Mouse (Mus musculus): ENCODE data around the gene Slc7a6os.

Gene Slc7a6os

DNA sequence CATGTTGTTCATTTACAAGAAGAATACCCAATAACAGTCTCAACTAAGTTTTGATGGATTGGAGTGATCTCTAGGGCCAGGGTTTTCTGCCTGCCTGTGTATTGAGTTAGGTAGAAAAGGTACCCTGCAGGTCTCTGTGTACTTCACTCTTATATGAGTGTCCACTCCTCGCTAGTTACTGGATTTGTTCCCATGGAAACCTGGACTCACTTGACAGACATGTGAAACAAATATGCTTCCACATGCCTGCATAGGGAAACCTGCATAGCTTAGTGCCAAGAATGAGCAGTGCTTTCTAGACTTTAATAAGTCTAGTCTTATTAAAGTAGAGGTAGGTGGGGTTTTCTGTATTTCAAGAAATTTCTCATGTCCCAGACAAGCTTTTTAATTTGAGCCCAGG is 33.8 kb downstream of the Slc7a6os start:
- peak; percentile 14 for DNase-seq (ENCODE audit: low spot score)

DNA sequence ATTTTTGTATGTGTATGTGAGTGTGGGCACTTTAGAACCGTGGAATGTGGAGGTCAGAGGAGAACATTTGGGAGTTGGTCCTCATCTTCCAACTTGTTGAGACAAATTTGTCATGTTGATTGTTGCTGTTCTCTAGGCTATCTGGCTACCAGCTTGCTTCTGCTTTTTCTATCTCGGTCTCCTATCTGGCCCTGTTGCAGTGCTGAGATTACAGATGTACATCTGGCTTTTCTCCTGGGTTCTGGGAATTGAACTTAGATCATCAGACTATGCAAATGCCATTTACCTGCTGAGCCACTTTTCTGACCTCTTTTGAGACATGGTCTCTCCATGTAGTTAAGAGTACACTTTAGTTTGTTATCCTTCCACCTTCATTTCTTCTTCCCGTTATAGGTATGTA is 37.2 kb downstream of the Slc7a6os start:
- DNase-seq (ENCODE audit: low spot score), result no peak

DNA sequence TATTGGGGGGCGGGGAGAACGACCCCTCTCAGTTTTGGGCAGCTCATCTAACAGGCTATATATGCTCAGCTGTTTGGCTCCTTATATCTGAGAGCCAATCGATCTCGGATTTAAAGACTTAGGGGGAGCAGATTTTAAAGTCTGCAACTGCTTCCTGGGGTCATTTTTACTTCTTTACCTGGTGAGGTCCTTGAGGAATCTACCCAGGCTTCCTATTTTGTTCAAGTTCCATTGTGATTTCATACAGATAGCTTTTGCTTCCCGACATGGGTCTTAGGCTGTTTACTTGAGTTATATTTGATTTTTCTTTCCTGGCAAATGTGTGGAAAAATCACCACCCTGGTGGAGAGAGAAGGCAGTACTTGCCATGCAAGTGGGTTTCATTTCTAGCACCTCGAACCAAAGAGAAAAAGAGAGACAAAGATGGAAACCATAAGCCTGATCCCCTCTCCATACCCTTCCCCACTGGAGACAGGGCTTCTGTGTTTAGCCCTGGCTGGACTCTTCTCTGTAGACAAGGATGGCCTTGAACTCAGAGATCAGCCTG is 40.7 kb downstream of the Slc7a6os start:
- no peak for DNase-seq (ENCODE audit: low spot score)

DNA sequence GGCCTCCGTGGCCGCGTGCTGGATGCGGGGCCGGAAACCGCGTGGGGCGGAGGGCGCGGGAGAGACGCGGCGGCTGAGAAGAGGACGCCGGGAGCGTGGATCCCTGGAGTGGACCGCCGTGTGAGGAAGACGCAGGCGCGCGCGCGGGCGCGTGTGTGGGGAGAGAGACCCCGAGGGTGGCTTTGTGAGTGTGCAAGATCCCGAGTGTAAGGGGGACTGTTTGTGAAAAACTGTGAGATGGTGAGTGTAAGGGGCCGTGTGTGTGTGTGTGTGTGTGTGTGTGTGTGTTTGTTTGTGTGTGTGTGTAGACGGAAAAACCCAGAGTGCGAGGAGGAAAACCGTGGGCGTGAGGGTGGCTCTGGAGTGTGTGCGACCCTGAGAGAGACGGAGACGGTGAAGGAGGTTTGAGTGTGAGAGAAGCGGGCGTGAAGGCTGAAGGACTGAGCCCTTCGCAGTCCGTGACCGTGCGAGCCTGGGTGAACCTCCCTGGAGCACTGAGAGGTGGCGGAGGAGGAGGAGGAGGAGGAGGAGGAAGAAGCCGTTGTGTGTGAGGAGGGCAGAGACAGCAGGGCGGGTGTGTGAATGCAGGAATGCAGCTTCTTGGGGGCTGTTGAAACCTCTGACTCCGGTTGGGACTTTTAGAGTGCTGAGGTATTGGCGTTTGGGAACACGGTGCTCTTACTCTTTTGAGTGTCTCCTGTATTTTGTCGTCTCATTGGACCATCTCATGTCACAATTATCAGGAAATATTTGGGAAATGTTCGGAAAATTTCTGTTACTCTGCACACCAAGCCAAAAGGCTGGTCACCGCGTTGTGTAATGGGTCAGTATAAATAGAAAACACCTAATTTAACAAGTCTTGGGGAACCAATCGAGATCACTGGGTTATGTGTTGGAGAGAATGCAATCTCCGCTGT is 41.5 kb downstream of the Slc7a6os start:
- DNase-seq (ENCODE audit: low spot score), result peak; percentile 64

DNA sequence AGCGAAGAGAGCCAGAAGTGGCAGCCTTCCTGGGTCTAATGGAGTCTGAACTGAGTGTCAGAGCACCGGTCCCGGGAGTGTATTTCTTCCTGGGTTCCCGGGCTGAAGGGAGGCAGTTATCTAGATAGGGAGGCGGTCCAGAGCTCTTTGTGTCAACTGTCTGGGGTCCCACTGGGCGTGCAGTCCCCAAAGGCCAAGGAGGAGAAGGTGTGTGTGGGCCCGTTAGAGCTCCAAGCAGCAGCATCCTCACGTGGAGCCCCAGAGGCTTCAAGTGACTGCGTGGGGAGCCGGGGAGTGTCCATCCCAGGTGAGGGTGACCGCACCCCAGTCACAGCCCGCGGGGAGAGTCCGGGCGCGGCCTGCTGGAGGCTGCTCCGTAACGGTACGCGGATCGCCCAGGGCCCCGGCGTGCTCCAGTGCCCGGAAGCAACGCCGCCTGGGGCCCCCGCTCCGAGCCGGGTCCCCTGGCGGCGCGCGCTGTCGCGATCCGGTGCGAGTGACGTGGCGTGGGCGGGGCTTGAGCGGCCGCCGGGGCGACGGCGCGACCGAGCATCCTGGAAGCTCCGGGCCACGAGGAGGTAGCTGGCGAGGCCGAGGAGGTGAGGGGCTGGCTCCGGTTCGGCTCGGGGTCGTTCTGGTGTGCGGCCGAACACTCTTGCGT is 42.2 kb downstream of the Slc7a6os start, which contains the start of gene Slc7a6:
Slc7a6 (plus strand) TSS at position 502 of the 661 bp plus-strand sequence.
- peak; percentile 90 for DNase-seq (ENCODE audit: low spot score)

DNA sequence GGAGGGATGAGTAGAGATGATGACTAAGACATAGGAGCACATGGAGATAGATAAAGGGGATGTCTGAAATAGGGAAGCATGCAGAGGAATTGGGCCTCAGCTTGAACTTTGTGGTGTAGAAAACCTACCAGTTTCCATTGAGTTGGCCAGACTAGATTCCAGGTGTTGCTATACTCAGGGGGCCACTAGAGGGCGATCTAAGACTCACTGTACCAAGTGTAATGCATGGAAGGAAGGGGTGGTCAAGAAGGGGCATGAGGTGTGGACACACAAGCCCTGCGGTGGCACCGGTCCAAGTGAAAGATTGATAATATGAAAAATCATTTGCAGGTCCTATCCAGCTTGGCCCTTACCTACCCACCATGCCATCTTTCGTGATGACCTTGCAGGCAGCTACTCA is 45.3 kb downstream of the Slc7a6os start:
- peak; percentile 75 for DNase-seq (ENCODE audit: low spot score)

DNA sequence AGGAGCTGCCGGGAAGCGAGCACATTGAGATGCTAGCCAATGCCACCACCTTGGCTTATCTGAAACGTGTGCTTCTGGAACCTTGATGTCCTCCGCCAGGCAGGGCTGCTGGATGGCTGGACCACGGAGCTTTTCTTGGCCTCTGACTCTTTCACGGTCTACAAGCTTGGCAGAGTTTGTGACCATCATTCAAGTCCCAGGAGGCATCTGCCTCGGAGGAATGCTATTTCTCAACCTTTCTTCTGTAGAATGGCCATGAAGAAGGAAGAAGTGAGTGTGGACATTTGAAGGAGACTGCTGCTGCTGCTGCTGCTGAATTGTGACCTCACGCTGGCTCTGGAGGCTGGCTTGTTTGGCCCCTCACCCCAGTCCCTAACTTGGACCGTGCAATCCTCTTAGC is 47.5 kb downstream of the Slc7a6os start:
- DNase-seq (ENCODE audit: low spot score), result no peak

DNA sequence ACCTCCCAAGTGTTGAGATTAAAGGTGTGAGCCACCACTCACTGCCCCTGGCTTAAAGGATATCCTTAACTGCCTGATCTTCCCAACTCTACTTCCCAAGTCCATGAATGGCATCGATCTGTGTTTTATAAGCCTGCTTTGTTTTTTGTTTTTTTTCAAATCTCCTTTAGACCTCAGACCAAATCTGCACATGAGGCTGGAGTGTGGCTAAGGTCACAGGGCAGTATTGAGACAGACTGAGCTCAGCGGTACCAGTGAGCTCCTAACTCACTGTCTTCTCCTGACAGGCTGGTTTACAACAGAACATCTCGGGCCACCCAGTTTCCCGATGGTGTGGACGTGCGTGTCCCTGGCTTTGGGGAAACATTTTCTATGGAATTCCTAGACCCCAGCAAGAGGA is 50.9 kb downstream of the Slc7a6os start:
- DNase-seq (ENCODE audit: low spot score), result no peak

DNA sequence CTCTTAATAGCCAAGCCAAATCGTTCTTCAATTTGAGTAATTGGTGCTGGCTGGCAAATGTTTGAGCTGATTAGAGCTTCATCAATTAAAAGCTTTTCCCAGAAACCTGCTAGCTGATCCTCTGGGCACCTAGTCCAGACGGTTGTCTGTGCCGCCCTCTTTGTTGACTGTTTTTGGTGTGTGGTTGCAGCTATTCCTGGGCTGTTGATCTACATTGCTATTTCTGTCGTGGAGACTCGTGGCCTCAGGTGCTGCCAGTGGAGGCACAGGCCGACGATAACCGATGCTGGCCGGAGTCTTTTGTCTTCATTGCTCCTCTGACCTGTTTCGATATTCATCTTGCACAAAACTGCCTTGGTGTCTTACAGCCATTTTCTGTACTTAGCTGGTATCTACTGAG is 52.4 kb downstream of the Slc7a6os start:
- no peak for DNase-seq (ENCODE audit: low spot score)

DNA sequence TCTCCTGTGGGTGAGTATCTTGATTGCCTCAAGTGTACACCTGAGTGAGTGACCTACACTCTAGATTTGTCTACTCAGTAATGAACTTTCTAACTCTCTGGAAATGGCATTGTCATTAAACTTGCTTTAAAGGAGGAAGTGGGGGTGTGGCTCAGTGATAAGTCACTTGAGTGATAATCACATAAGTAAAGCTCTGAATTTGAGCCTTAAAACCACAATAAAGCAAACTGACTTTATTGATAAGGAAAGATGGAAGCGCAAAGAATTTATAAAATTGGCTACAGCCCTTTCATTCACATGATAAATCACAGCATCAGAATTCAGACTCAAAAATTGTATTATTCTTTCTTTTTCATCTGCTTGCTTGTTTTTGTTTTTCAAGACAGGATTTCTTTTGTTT is 53.3 kb downstream of the Slc7a6os start:
- no peak for DNase-seq (ENCODE audit: low spot score)

DNA sequence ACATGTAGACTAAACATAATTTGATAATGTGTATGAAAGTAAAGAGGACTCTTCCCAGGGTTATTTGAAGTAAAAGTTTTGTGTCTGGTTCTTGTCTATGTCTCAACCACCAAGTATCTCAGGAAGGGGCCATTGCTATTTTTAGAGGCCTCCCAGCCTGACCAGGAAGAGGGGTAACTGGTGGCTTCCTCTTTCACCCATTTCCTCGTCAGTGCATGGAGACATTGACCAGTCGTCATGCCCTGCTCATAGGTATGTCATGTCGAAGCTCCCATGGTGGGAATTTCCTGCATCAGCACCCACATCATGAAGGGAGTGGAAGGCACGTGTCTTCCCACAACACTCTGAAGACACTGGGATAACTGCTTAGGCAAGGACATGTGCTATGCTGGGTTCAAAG is 57.9 kb downstream of the Slc7a6os start:
- DNase-seq (ENCODE audit: low spot score), result no peak

DNA sequence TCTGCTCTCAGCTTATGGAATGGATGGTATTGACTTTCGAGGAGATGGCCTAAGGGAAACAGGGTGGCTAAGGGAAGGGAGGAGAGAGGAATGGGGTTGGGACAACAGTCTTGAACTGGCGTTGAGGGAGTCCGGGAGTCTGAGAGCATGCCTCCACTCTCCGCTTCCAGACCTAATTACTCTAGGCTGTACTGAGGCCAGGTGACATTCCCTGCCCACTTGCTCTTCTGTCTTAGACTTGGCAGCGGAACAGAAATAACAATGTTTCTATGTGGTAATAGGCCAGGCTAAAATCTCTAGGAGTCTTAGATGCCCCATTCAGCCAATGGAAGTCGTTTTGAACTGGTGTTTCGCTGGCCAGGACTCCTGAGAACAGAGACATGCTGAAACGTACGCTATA is 59.7 kb downstream of the Slc7a6os start:
- no peak for DNase-seq (ENCODE audit: low spot score)

Measured in embryo, embryonic 10 days (tissue).